Mouse (Mus musculus) heart, postnatal 0 days (tissue): ENCODE data around the gene Ltb4r1. TPM values are rescaled to one million over a fixed set of nuclear protein-coding genes. Genes with fewer than 3 reads are reported as not detected.
A peak's percentile ranks its signal among the peaks of the same experiment; 100 is the strongest.
"Not testable (repeated sequence)": the region's sequence is repeated elsewhere in the genome, so short reads cannot be mapped to it uniquely, and the experiment has no call there.

Source experiments
- ATAC-seq: fragments of 200-750 bp; cut with Nextera tagmentation; 2 replicates; pipeline ENCODE4 v1.8.0; 2017; ENCODE audit warnings: low read depth, moderate number of reproducible peaks, moderate library complexity; ENCODE audit not compliant: insufficient read depth
- DNase-seq: peaks from one replicate; pipeline ENCODE4 v3.0.0-alpha.2; 2016; ENCODE audit warnings: low spot score
- H3K27ac ChIP-seq: fragments of 300-500 bp; sonication (generic); 2 replicates; pipeline ENCODE4 v1.5.1; 2014; ENCODE audit warnings: low read depth, mild to moderate bottlenecking
- H3K27me3 ChIP-seq: fragments of 300-500 bp; sonication (generic); 2 replicates; pipeline ENCODE4 v1.6.1; 2014; ENCODE audit warnings: low read length, mixed read lengths; ENCODE audit not compliant: control insufficient read depth, insufficient read depth
- H3K36me3 ChIP-seq: fragments of 300-500 bp; sonication (generic); replicated peaks from 2 replicates; pipeline ENCODE4 v1.6.1; 2014; ENCODE audit warnings: low read length, mixed read lengths; ENCODE audit not compliant: control insufficient read depth, insufficient read depth
- H3K4me1 ChIP-seq: fragments of 300-500 bp; sonication (generic); 2 replicates; pipeline ENCODE4 v1.6.1; 2014; ENCODE audit warnings: antibody characterized with exemption; ENCODE audit not compliant: control insufficient read depth, insufficient read depth
- H3K4me2 ChIP-seq: fragments of 300-500 bp; sonication (generic); 2 replicates; pipeline ENCODE4 v1.6.1; 2014; ENCODE audit warnings: low read depth, mild to moderate bottlenecking, low read length, moderate library complexity
- H3K4me3 ChIP-seq: fragments of 300-500 bp; sonication (generic); 2 replicates; pipeline ENCODE4 v1.5.1; 2014; ENCODE audit warnings: low read depth, low read length
- H3K9ac ChIP-seq: fragments of 300-500 bp; sonication (generic); replicated peaks from 2 replicates; pipeline ENCODE4 v1.6.1; 2014; ENCODE audit warnings: low read depth, low read length, mixed read lengths
- H3K9me3 ChIP-seq: fragments of 300-500 bp; sonication (generic); replicated peaks from 2 replicates; pipeline ENCODE4 v1.6.1; 2016; ENCODE audit warnings: low read length; ENCODE audit not compliant: control insufficient read depth
- CTCF ChIP-seq: IDR thresholded peaks from 2 replicates; pipeline ENCODE4 v1.5.1; 2016; ENCODE audit warnings: antibody characterized with exemption, control low read depth, low read depth
- EP300 ChIP-seq: IDR thresholded peaks from 2 replicates; pipeline ENCODE4 v1.6.1; 2016; ENCODE audit warnings: antibody characterized with exemption, low read depth
- whole genome bisulfite sequencing: fragments of 180-500 bp; shearing (Covaris S2); extraction: QIAGEN DNeasy Blood & Tissue Kit; methylation state at CpG from one replicate; pipeline ENCODE4 v1.1.7; 2014; 5-methylcytosine and 5-hydroxymethylcytosine counted together
- polyA plus RNA-seq: library from polyadenylated mRNA; unstranded; fragments of >200 nt; fragmentation: Nextera tagmentation; extraction: Ambion mirVana; gene quantifications from 2 replicates; pipeline ENCODE4 v1.2.1, GENCODE M21; 2015
- total RNA-seq: library from RNA; depleted of rRNA; stranded (reverse); fragments of >200 nt; gene quantifications from 2 replicates; pipeline ENCODE4 v1.2.3, GENCODE M21; 2014; ENCODE audit warnings: low replicate concordance

Gene Ltb4r1
- total and polyA plus RNA-seq, 2 experiments from 2014 or later: 0.40 TPM; not detected in 1

DNA sequence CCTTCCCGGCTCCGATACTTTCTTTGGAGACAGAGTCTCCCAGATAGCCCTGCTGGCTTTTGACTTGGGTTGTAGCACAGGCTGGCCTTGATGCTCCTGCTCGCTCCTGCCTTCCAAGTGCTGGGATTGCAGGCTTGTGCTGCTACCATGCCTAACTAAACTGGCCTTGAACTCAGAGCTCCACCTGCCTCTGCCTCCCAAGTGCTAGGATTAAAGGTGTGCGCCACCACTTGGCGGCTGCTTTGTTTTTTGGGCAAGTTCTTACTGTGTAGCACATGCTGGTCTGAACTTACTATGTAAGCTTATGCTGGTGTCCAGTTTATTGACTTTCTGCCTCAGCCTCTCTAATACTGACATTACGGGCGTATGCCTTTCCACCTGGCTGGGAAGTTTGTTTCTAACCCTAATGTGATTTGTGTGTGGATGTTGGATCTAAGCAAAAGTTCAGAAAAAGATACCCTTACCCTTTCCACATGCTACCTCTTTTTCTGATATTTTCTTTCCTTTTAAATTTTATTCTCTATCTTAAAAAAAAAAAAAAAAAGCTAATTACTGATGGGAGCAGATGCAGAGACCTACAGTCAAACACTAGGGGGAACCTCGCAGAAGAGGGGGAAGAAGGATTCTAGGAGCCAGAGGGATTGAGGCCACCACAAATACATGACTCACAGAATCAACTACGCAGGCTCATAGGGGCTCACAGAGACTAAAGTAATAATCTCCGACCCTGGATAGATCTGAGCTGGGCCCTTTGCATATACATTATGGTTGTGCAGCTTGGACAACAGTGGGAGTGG, 18.5 kb upstream of the Ltb4r1 start:
- no peaks in the 10 kb centered on the region for H3K27me3 ChIP-seq
- DNase-seq: no peak
- 91% methylated on average over 10 of the region's 10 CpGs for WGBS
- TF ChIP-seq EP300: no peak
- no peak for TF ChIP-seq CTCF
- H3K27ac ChIP-seq: no peak overlapping the region
- H3K4me1 ChIP-seq: peaks cover 22% of the 10 kb centered on the region
- H3K36me3 ChIP-seq: peaks cover 42% of the 10 kb centered on the region
- H3K9ac ChIP-seq: no peak overlapping the region
- H3K9me3 ChIP-seq: no peaks in the 10 kb centered on the region
- H3K4me2 ChIP-seq: no peak overlapping the region
- H3K4me3 ChIP-seq: no peak overlapping the region
- ATAC-seq: no peak

DNA sequence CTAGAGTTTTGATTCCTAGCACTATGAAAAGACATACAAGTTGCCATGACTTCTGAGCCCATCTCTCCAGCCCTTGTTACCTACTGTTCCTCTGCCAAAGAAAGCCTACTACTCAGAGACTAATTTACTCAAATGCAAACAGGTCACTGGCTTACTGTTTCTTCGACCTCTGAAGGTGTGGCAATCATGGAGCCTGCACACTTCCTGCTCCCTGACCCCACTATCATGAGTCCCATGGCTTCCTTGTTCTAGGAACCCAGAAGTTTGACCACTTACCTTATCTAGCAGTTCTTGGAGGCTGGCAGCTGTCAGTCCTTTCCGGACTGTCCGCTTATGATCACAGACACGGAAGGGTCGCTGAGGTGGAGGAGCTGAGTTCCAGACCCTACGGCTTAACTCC, 8.2 kb upstream of the Ltb4r1 start:
- H3K4me3 ChIP-seq: no peak overlapping the region
- no peak for DNase-seq
- no peak overlapping the region for H3K9ac ChIP-seq
- WGBS: 13% methylated on average over 6 of the region's 6 CpGs
- H3K36me3 ChIP-seq: peaks cover 35% of the 10 kb centered on the region
- H3K27me3 ChIP-seq: peaks cover 12% of the 10 kb centered on the region
- 0 out of 2 replicates have a peak overlapping the region, but pooled peaks have one; percentile 32 for H3K4me2 ChIP-seq
- no peak overlapping the region for H3K27ac ChIP-seq
- ATAC-seq: no peak
- H3K4me1 ChIP-seq: peaks cover 8% of the 10 kb centered on the region; the same call in 1 of the 2 replicates
- TF ChIP-seq CTCF (no peak), EP300 (no peak)
- no peaks in the 10 kb centered on the region for H3K9me3 ChIP-seq

GRCm38 (mm10) chr14:55758363-55758784, 7.4 kb upstream of the Ltb4r1 start, which contains the start of gene Cideb:
Cideb (minus strand) TSS chr14:55758458.
- H3K36me3 ChIP-seq: peaks cover 27% of the 10 kb centered on the region
- no peaks in the 10 kb centered on the region for H3K9me3 ChIP-seq
- peaks cover 16% of the 10 kb centered on the region; the same call in 1 of the 2 replicates for H3K4me1 ChIP-seq
- no peak within 1 kb of the TSS for H3K4me3 ChIP-seq
- no peak within 1 kb of the TSS for H3K9ac ChIP-seq
- peak within 1 kb of the TSS; percentile 32 for H3K4me2 ChIP-seq
- no peak for TF ChIP-seq EP300
- peak; percentile 73 for TF ChIP-seq CTCF
- H3K27me3 ChIP-seq: peaks cover 12% of the 10 kb centered on the region
- peak; percentile 73 for DNase-seq
- 0 out of 2 replicates have a peak, but pooled peaks have one; percentile 14 for ATAC-seq
- no peak within 1 kb of the TSS for H3K27ac ChIP-seq
- WGBS: 7% methylated on average over 8 of the region's 8 CpGs

- peak overlapping the region; percentile 54 for H3K4me2 ChIP-seq
- DNase-seq: peak; percentile 53
- H3K4me3 ChIP-seq: peak overlapping the region; percentile 28
- H3K4me1 ChIP-seq: peaks cover 20% of the 10 kb centered on the region; the same call in 1 of the 2 replicates
- not testable (repeated sequence) for H3K9me3 ChIP-seq, H3K9ac ChIP-seq, H3K36me3 ChIP-seq, H3K27ac ChIP-seq
- TF ChIP-seq CTCF: peak; percentile 80
- WGBS: 1% methylated on average over 5 of the region's 6 CpGs
- peak; percentile 42 for ATAC-seq
- peaks cover 12% of the 10 kb centered on the region for H3K27me3 ChIP-seq
These were observed 5.6 kb upstream of the Ltb4r1 start for GRCm38 (mm10) chr14:55760156-55760555.

- WGBS: 78% methylated on average over 6 of the region's 6 CpGs
- peak within 1 kb of the TSS; percentile 37 for H3K9ac ChIP-seq
- no peaks in the 10 kb centered on the region for H3K36me3 ChIP-seq
- peak within 1 kb of the TSS; percentile 91 for H3K4me2 ChIP-seq
- DNase-seq (no peak), ATAC-seq (no peak)
- peaks cover 20% of the 10 kb centered on the region; the same call in 1 of the 2 replicates for H3K4me1 ChIP-seq
- peaks cover 17% of the 10 kb centered on the region for H3K27me3 ChIP-seq
- no peaks in the 10 kb centered on the region for H3K9me3 ChIP-seq
- no peak for TF ChIP-seq EP300
- no peak for TF ChIP-seq CTCF
- H3K4me3 ChIP-seq: peak within 1 kb of the TSS; percentile 51
- no peak within 1 kb of the TSS for H3K27ac ChIP-seq
These were observed 4.6 kb upstream of the Ltb4r1 start, which contains the start of gene Ltb4r2 for GRCm38 (mm10) chr14:55761163-55761562. Ltb4r2 (plus strand) TSS chr14:55761428.
